8 mouse cellular contexts compared by ENCODE assay signal in the genomic region with DNA sequence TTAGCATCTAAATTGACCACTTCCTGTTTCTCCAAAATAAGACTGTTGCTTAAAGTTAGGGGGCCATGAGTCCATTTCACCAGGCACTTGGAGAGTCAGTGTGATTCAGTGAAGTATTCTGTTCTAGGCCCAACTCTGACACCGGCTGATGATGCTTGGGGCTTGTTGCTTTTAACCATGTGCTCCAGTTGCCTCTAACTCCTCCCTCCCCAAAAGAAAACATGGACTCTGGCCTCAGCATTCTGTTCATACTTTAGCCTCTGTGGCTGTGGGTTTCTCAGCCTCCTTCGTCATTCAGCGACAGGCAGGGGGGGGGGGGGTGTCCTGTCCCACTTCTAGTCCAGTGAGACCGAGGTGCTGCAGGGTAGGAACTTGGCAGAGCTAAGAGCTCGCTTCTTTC.
DNase-seq lines count a peak whose midpoint lies in the region; ATAC-seq lines count a peak whose summit lies in the region.

No protein-coding gene starts in this region.

- H3K9me3 ChIP-seq in heart, embryonic 12.5 days (replicated peaks), result no peaks in the 10 kb centered on the region
- H3K9me3 ChIP-seq in embryonic facial prominence, embryonic 14.5 days (ENCODE audit: control insufficient read depth, low read length), result no peaks in the 10 kb centered on the region
- no peaks in the 10 kb centered on the region for H3K9me3 ChIP-seq in kidney, embryonic 14.5 days (ENCODE audit: control insufficient read depth, low read length)
- H3K9me3 ChIP-seq in midbrain, embryonic 11.5 days (ENCODE audit: control insufficient read depth, low read length), result no peaks in the 10 kb centered on the region

- peak overlapping the region; percentile 56 for H3K4me2 ChIP-seq in heart, embryonic 12.5 days
- peak overlapping the region; percentile 62 for H3K4me2 ChIP-seq in embryonic facial prominence, embryonic 14.5 days (ENCODE audit: low read depth, low read length)
- peak overlapping the region; percentile 43 for H3K4me2 ChIP-seq in kidney, embryonic 14.5 days (replicated peaks; ENCODE audit: low read depth, low read length)
- peak overlapping the region; percentile 44 for H3K4me2 ChIP-seq in midbrain, embryonic 11.5 days

- H3K27ac ChIP-seq in heart, embryonic 12.5 days (ENCODE audit: poor library complexity, severe bottlenecking), result no peak overlapping the region
- no peak overlapping the region for H3K27ac ChIP-seq in embryonic facial prominence, embryonic 14.5 days (replicated peaks; ENCODE audit: low read depth, low read length)
- no peak overlapping the region for H3K27ac ChIP-seq in kidney, embryonic 14.5 days (ENCODE audit: low read depth, low read length)
- no peak overlapping the region for H3K27ac ChIP-seq in midbrain, embryonic 11.5 days (ENCODE audit: low read depth, low read length)

- 66% methylated on average over 5 of the region's 5 CpGs for WGBS in heart, embryonic 12.5 days
- 52% methylated on average over 5 of the region's 5 CpGs for WGBS in embryonic facial prominence, embryonic 14.5 days
- WGBS in kidney, embryonic 14.5 days, result 52% methylated on average over 5 of the region's 5 CpGs
- WGBS in midbrain, embryonic 11.5 days, result 77% methylated on average over 5 of the region's 5 CpGs

- peak overlapping the region; percentile 22; the same call in 1 of the 2 replicates for H3K4me3 ChIP-seq in heart, embryonic 12.5 days
- H3K4me3 ChIP-seq in embryonic facial prominence, embryonic 14.5 days (ENCODE audit: low read depth, low read length), result peak overlapping the region; percentile 31
- peak overlapping the region; percentile 22 for H3K4me3 ChIP-seq in kidney, embryonic 14.5 days (ENCODE audit: low read length)
- 0 out of 2 replicates have a peak overlapping the region, but pooled peaks have one; percentile 13 for H3K4me3 ChIP-seq in midbrain, embryonic 11.5 days (ENCODE audit: low read depth, low read length)

- H3K9ac ChIP-seq in heart, embryonic 12.5 days, result no peak overlapping the region
- no peak overlapping the region for H3K9ac ChIP-seq in embryonic facial prominence, embryonic 14.5 days (ENCODE audit: low read depth, low read length)
- H3K9ac ChIP-seq in kidney, embryonic 14.5 days (ENCODE audit: low read depth, low read length), result no peak overlapping the region
- no peak overlapping the region for H3K9ac ChIP-seq in midbrain, embryonic 11.5 days (ENCODE audit: low read length)

- no peaks in the 10 kb centered on the region for H3K27me3 ChIP-seq in heart, embryonic 12.5 days (replicated peaks)
- no peaks in the 10 kb centered on the region for H3K27me3 ChIP-seq in embryonic facial prominence, embryonic 14.5 days (replicated peaks; ENCODE audit: control insufficient read depth, insufficient read depth, low read length)
- H3K27me3 ChIP-seq in kidney, embryonic 14.5 days (ENCODE audit: control insufficient read depth, insufficient read depth, low read length), result no peaks in the 10 kb centered on the region
- H3K27me3 ChIP-seq in midbrain, embryonic 11.5 days (ENCODE audit: control insufficient read depth, insufficient read depth, low read length), result no peaks in the 10 kb centered on the region

- DNase-seq in heart, postnatal 25 days (ENCODE audit: low spot score), result no peak
- no peak for DNase-seq in embryonic facial prominence, embryonic 14.5 days (ENCODE audit: low spot score)
- DNase-seq in midbrain, embryonic 11.5 days (ENCODE audit: low spot score, missing footprints), result no peak
- no peak for DNase-seq in urinary bladder, postnatal 36 days (ENCODE audit: low spot score in 2 of 2)
- DNase-seq in spleen, adult 18-20 months, result no peak
- DNase-seq in layer of hippocampus, adult 18-20 months (ENCODE audit: low spot score in 2 of 2), result no peak

- intact Hi-C loops in heart, postnatal 25 days (cut with DNase I), result loop anchor here (2.0 to 10.0 kb wide), 4 partner anchors 65 to 373 kb away; partner anchors contain the start of genes Nudt21 and Ogfod1

- ATAC-seq in heart, embryonic 12.5 days (ENCODE audit: insufficient number of reproducible peaks, low FRiP score), result 0 out of 2 replicates have a peak, but pooled peaks have one; percentile 33
- no peak for ATAC-seq in embryonic facial prominence, embryonic 14.5 days (ENCODE audit: low read depth)
- peak; percentile 73 for ATAC-seq in kidney, embryonic 14.5 days (ENCODE audit: low FRiP score, low TSS enrichment)
- peak; percentile 33; the same call in 1 of the 2 replicates for ATAC-seq in midbrain, embryonic 11.5 days (ENCODE audit: low FRiP score)

- no peaks in the 10 kb centered on the region for H3K36me3 ChIP-seq in heart, embryonic 12.5 days
- no peaks in the 10 kb centered on the region for H3K36me3 ChIP-seq in embryonic facial prominence, embryonic 14.5 days (ENCODE audit: control insufficient read depth, insufficient read depth, low read length)
- no peaks in the 10 kb centered on the region for H3K36me3 ChIP-seq in kidney, embryonic 14.5 days (ENCODE audit: control insufficient read depth, insufficient read depth, low read length)
- H3K36me3 ChIP-seq in midbrain, embryonic 11.5 days (ENCODE audit: control insufficient read depth, insufficient read depth, low read length), result no peaks in the 10 kb centered on the region

- H3K4me1 ChIP-seq in heart, embryonic 12.5 days (replicated peaks), result no peaks in the 10 kb centered on the region
- no peaks in the 10 kb centered on the region for H3K4me1 ChIP-seq in embryonic facial prominence, embryonic 14.5 days (ENCODE audit: control insufficient read depth, insufficient read depth, low read length)
- no peaks in the 10 kb centered on the region for H3K4me1 ChIP-seq in kidney, embryonic 14.5 days (ENCODE audit: control insufficient read depth, insufficient read depth, low read length)
- H3K4me1 ChIP-seq in midbrain, embryonic 11.5 days (ENCODE audit: control insufficient read depth, insufficient read depth, low read length), result no peaks in the 10 kb centered on the region
